Mouse (Mus musculus): ENCODE data around the gene Dgcr6.

GRCm38 (mm10) chr16:18027371-18027770 is 25.3 kb upstream of the Dgcr6 start:
- TF ChIP-seq CTCF (conservative IDR thresholded peaks at IDR 0.05; ENCODE audit: low read length) (no peak), NANOG (IDR thresholded peaks at IDR 0.05; ENCODE audit: borderline replicate concordance, low read length) (no peak), POU5F1 (IDR thresholded peaks at IDR 0.05; ENCODE audit: borderline replicate concordance, low read length) (no peak)
